Mouse (Mus musculus) urinary bladder, adult 18-20 months (tissue): ENCODE measurements at regions not wholly inside any gene's neighbourhood (a gene's known extent, or its start where the extent isn't known, plus 50 kb on each side); places are given as distances from the start of the nearest gene placed in this dataset.
"Not testable (repeated sequence)": the region's sequence is repeated elsewhere in the genome, so short reads cannot be mapped to it uniquely, and the experiment has no call there.

Source experiments
- DNase-seq, 2 experiments: peaks; one replicate each; pipeline ENCODE4 v3.0.0; 2022; ENCODE audit warnings: low spot score in 2 of 2, mixed read lengths in 2 of 2

DNA sequence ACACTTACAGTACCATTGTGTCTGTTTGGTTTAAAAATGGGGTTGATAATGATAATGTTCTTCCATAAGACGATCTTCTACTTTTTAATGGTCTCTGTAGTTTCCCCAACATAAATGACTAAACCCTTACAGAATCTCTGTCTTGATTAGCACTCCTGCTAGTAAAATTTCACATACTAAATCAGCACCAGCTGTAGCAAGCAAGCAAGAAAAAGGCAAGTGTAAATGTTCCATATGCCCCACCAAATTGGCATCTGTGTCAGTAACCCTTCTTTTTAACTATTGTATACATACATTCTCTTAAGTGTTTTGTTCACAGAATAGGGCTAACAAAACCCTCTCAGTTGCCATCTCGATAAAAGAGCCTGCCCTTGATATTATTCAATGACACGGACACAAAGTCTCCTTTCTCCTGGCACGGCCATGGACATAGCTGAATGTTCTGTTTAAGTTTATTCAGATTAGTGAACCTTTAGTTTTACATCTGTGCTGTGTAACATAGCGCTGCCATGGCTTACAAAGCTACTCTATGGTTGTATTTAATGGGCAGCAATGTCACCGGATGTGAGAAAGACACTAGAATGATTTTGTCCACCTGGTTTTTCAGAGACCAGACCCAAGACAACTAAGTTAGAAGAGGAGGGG is 414.3 kb downstream of the Gtdc1 start:
- DNase-seq, result no peak

DNA sequence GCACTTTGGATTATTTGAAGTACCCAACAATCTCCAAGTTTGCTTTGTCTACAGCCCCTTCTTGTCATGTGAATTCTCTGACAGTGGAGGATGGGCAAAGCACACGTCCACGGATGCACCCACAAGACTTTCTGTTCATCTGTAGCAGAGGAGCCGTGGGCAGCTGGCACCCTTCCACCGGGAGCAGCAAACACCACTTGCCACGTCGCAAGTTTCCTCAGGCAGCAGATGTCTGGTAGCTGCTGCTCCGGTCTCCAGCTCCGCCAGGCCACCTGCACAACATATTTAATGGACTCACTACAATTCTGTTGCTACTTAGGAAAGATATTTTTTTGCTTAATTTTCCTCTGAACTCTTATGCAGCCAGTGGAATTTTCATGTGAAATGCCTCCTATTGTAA is 415.1 kb downstream of the Gtdc1 start:
- no peak for DNase-seq

DNA sequence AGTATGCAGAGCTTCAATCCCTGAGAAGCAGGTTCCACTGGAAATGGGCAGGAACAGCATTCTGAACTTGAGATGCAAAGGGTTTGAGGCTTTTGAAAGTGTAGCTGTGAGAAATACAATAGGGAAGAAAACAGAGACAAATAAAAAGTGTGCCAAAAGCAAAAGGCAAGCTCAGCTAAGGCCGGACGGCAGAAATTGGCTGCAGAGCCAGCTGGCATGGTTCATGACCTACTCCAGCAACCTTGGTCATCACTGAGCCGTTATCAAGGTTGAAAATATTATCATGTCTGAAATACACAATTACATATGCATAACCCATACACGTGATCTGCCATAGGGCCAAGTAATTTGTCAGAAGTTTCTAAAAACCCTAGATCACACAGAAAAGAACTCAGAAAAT is 418.4 kb downstream of the Gtdc1 start:
- no peak for DNase-seq

DNA sequence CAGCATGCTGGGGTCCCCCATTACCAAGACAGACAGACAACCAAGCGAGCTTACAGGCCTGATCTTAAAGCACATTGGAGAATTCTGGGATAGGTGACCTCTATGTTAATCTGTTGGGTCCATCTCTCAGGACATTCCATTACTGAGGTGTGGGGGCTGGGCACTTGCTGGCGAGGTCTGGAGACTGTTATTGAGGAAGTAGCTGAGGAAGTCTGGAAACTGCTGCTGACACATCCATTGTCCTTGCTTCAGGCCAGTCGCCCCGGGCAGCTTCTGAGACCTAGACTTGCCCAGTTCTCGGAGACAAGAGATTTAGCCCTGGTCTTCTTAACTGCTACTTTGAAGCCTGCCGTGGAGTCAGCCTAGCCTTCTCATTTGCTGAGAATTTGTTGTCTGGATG is 423.2 kb downstream of the Gtdc1 start:
- DNase-seq, result no peak

DNA sequence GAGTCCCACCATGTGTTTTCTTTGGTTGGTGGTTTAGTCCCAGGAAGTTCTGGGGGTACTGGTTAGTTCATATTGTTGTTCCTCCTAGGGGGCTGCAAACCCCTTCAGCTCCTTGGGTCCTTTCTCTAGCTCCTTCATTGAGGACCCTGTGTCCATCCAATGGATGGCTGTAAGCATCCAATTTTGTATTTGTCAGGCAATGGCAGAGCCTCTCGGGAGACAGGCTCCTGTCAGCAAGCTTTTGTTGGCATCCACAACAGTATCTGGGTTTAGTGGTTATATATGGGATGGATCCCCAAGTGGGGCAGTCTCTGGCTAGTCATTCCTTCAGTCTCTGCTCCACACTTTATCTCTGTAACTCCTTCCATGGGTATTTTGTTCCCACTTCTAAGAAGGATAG is 436.7 kb downstream of the Gtdc1 start:
- not testable (repeated sequence) for DNase-seq

DNA sequence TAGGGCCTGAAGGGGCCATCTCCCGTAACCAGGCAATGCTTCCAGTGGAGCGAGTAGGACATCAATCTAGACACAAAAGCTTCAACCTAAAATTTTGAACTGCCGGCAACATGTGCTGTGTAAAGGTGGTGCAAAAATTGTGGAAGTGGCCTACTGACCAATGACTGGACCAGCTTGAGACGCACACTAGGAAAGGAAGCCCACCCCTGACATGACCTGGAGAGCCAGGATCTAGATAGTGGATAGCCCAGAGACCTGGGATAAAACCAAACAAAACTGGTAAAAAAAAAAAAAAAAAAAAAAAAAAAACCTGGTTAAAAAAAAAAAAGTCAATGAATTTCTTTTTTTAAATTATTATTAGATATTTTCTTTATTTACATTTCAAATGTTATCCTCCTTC is 437.2 kb downstream of the Gtdc1 start:
- no peak for DNase-seq

DNA sequence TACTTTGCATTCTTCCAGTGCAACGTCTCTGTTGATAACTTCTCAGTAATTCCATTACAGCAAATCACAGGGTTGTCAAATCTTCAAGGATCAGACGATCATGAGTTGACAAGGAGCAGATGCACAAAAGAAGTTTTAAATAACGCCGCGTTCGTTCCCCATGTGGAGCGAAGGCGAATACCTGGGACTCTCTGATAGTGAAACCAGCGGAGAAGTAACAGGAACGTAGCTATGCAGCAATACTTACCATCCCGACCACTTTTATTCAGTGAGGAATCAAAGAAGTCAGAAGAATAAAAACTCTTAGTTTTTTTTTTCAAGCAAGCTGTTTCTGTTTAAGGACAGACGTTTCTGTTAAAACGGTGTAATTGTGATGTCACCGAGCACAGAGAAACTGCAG is 441.6 kb downstream of the Gtdc1 start:
- no peak for DNase-seq

DNA sequence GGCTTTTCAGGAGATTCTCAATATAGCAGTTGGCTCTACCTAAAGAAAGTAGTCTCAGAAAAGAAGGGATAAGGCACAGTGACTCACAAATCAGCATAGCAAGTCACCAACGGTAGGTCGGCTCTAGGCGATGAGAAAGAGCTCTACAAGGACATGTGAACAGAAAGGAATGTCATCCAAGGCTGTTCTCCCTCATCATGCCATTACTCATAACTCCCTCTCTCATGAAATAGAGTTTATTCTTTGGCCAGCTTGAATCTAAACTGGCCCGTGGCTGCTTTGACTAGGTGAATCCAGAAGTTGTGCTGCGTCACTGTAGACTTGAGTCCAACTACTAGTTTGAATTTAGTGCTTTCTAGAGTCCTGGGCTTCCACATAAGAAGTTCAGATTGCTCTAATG is 447.7 kb downstream of the Gtdc1 start:
- DNase-seq, result no peak

DNA sequence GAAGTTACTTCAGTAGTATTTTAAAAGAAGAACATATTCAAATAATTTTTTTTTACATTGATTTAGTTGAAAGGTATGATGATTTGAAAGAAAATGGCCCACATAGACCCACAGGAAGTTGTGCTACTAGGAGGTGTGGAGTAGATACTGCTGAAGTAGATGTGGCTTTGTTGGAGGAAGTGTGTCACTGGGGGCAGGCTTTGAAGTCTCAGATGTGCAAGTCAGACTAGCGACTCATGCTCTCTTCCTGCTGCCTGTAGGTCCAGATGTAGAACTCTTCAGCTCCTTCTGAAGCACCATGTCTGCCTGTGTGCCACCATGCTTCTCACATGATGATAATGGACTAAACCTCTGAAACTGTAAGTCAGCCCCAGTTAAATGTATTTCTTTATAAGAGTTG is 452.0 kb downstream of the Gtdc1 start:
- no peak for DNase-seq

DNA sequence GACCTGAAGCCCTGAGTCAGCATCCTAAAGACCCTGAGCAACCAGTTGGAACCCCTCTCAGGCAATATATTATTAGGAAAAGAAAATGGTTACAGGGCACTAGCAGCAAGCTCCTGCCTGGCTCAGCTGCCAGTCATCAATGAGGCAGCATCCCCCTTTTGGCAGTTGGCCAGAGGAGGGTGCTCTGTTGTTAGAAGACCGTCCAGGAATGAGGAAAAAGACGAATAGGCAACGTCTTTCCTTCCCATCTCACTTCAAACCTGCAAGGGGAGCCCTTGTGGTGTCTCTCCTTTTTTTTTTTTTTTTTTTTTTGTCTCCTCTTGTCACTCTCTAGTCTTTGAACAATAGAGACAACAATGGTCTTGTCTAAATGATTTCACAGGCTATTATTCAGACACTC is 452.8 kb downstream of the Gtdc1 start:
- DNase-seq, result no peak

DNA sequence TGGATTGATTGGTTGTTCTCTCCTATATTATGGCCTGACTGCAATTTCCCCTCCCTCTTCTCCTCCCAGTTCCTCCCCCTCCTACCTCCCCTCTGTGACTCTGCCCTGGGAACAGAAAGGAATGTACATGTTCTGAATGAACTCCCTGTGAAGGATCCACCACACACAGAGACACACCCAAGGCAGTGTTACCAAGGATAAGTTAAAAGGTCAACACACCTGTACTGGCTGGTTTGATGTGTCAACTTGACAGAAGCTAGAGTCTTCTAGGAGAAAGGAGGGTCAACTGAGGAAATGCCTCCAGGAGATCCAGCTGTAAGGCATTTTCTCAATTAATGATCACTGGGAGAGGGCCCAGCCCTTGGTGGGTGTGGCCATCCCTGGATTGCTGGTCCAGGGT is 456.1 kb downstream of the Gtdc1 start:
- DNase-seq, result no peak

DNA sequence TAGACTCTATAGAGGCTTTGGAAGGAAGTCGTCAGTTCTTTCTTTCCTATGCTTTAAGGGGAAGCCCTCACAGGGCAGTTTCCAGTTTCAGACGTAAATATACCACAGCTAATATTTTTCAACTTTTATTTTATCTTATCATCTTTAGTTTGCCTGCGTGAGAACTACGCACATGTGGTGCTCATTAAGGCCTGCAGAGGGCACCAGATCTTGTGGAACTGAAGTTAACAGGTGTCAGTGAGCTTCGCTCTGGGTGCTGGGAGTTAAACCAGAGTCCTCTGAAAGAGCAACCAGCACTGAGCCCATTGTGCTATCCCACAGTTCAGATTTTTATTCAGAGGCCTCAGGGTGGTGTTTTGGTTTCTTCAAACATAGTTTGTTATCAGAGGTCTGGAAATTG is 456.5 kb downstream of the Gtdc1 start:
- DNase-seq, result no peak

DNA sequence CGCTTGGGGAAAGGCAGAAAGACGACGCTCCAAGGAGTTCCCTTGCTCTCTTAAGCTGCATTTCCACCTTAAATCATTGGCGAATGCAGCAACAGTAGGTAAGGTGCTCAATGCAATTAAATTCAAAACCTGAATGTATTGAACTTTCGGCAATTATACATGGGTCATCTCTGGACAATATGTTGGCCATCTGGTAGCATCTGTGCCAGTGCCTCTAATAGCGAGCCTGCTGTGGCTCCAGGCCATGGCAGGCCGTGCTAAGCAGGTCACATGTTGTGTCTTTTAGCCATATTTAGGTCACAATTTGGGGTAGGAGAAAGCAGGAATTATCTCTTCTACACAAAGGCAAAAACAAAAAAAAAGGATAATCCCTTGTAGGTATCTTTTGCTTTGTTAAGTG is 462.8 kb downstream of the Gtdc1 start:
- no peak for DNase-seq

DNA sequence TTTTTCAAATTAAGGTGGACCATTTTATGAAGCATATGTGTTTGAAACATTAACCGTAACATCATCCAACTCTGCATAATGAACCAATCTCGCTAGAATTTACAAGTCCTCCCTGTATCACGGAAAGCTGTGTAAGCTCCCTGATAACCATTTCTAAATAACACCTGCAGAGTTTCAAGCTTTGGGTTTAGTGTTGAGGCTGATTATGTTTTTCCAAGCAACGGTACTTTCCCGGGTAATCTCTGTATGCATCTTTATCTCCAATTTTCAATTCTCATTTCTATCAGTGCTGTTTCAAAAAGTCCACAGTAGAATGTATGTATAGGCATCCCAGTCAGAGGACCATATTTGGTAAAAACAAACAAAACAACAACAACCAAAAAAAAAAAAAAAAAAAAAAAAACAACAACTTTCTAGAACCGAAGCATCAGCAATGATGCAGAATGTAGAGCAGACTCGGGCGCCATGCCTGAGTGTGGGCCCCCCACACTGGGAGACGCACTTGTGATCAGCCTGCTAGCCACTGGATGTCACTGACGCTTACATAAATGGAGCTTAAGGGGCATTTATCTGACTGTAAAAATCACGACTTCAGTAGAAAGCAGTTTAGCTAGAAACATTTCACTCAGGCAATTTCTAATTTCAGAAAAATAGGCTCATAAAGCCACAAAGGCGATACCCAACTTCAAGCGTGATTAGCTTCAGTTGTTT is 464.7 kb downstream of the Gtdc1 start:
- no peak for DNase-seq

DNA sequence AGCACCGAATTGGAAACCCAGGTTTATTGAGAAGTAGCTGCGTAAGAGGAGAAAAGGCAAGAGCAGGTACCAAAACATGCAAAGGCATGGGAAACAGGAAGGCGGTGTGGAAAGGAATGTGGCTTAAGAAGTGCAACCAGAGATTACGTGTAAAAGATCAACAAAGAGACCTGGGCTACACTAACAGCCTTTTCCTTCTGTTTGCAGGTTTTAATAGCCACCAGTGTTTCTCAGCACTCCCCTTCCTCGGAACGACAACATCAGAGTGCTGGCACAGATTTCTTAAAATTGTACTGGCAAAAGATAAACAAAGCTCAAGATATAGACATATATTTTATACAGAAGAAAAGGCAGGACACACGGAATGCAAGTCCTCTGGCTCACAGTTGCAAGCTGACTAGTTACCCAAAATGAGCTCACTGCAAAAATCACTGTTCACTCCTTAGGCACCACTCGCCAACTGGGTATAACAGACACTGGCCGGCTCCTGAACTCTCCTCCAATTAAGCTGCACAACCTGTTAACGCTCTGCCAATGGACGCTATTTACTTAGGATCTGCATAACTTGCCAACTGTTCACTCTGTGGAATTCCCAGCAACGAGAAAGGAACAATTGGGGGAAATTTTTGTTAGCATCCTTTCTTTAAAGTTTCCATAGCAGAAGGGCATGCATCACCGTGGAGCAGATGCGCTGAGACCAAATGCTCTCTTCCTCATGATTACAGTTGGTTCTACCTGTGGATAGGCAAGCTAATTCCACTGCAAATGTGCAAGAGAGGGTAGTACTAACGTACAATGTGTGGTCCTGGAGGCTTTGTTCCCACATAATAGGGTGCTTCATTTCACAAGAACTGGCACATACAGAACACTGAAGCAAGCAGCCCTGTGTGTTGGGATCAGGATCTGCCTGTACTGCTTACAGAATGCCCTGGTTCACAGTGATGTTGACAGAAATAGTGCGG is 465.9 kb downstream of the Gtdc1 start:
- peak in 1 of 2 experiments; percentile 2 for DNase-seq

DNA sequence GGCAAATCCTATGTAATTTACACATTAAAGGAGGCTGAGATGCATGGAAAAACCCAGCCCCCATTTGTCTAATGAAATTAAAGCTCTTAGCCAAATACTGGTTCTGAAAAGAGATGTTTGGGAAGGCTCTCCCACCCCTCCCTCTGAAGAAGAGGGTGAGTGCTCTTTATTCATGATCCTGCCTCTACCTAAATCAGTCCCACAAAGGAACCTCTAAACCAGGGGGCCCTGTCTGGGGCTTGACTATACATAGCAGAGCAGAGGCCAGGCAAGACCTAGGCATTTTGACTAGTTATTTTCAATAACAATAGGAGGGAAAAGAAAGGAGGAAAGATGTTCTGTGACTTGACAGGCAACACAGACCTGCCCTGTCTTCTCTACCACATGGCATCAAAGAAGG is 478.0 kb downstream of the Gtdc1 start:
- no peak for DNase-seq
